Mouse (Mus musculus) thymus, postnatal 10 days (tissue): Measurements from ENCODE around the gene Olfr1160.
"Not testable (repeated sequence)": the region's sequence is repeated elsewhere in the genome, so short reads cannot be mapped to it uniquely, and the experiment has no call there.

Source experiments
- DNase-seq, 2 experiments: peaks; one replicate each; pipeline ENCODE4 v3.0.0; 2021; ENCODE audit warnings: low spot score in 2 of 2

Gene Olfr1160

DNA sequence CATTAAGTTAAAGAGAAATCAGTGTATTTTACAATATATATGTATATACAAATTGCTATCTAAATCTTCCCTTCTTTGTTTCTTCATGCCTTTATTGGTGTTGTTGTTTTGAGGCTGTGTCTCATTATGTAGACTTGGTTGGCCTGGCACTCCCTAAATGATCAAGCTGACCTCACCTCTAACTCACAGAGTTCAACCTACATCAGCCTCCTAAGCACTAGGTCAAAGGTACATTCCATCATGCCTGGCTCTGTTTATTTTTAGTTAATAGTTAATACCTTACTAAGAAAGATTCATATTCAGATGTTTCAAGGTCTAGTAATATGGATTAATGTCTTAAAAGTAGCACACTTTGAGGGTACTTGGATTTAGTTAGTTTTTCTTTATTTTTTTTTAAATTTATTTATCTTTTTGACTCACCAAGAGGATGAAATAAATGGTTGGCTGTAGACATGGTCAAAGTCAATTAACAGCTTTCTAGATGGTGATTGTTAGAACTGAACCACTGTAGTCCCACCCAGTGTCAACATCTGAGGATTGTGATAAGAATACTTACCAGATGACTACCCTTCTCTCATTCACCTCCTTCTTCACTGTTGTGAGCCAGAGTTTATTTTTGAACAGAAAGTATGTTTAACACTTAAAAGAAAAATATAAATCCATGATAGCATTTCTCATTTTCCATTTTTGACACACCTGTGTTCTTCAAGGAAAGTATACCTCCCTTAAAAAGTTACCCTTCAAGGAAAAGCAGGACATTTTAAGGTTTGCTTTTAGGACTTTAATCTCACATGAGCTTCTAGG, at the start of gene Olfr1160:
Gene Olfr1160 (minus strand): TSS at position 754 of the 804 bp plus-strand sequence.
- DNase-seq, result no peak

- DNase-seq, result no peak
These were observed 43.0 kb upstream of the Olfr1160 start, which contains the start of gene Olfr1162 for GRCm38 (mm10) chr2:88051029-88051428. TSS of gene Olfr1162 (minus strand) at chr2:88051129.

DNA sequence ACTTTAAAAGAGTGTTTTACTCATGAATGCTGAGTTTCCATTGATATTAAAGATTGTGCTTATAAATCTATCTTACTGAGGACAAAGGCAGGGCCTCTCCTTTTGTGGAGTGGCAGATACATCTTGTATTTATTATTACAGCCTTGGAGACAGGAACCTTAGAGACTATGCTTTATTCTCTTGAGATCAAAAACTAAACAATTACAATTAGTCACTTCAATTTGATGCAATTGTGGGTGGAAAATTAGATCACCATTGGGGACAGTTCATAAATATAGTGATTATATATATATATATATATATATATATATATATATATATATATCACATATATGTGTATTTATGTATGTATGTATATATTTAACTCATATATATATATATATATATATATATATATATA, 29.5 kb upstream of the Olfr1160 start, which contains the start of gene Olfr73:
Gene Olfr73 (minus strand): TSS at position 101 of the 400 bp plus-strand sequence.
- no peak for DNase-seq

DNA sequence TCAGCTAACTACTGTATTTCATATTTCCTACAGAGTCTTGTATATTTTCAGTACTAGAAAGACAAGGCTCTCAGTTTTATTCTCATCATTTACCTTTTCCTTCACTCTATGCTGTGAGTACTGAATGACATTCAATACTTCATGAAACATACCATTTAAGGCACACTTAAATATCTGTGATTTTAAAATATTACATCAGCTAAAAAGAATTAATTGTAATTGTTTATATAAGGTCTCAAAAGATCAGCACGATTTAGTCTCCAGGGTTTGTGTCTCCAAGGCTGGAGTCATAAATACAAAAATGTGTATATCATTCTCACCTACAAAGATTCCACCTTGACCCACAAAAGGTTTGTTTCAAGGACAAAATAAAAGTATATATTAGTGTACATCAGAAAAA, 14.4 kb upstream of the Olfr1160 start, which contains the start of gene Olfr1161:
Gene Olfr1161 (plus strand): TSS at position 301 of the 400 bp plus-strand sequence.
- not testable (repeated sequence) for DNase-seq

DNA sequence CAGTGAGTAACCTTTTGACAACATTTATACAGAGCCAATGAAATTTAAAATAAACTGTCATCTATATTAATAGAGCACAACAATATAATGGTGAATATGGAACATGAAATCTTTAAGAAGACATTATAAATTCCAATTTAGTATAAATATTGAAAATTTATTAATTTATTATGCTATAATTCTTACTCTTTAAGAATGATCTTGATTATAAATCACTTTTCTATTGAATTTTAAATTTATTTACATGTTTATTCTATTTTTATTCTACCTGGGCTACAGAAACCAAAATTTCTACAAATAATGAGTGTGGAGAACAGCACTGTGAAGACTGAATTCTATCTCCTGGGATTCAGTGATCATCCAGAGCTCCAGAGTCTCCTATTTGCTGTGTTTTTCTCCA, 18.3 kb downstream of the Olfr1160 start, which contains the start of gene Olfr1158:
Gene Olfr1158 (plus strand): TSS at position 301 of the 400 bp plus-strand sequence.
- DNase-seq, result no peak

DNA sequence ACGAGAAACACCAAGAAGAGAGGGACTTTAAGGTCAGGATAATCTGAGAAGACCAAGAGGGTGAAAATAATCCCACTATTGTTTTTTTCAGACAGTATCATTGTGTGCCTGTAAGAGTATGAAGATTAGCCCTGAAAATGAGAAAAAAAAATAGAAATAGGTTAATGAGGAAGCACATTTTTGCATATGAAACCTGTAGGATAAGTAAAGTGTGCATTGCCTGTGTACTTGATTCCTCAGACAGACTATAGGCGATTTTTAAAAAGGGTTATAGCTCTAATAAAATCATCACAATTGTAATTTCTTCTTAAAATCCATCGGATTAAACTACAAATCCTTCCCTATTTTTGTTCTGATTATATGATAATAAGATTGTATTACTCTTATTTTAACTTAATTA, 33.5 kb downstream of the Olfr1160 start, which contains the start of gene Olfr74:
Gene Olfr74 (minus strand): TSS at position 101 of the 400 bp plus-strand sequence.
- no peak for DNase-seq

GRCm38 (mm10) chr2:87968199-87968598, 39.9 kb downstream of the Olfr1160 start, which contains the start of gene Olfr1157:
TSS of gene Olfr1157 (minus strand) at chr2:87968299.
- no peak for DNase-seq

- no peak for DNase-seq
These were observed 55.1 kb downstream of the Olfr1160 start, which contains the start of gene Olfr1156 for GRCm38 (mm10) chr2:87953000-87953399. TSS of gene Olfr1156 (minus strand) at chr2:87953100.
